Mouse (Mus musculus) C2C12 (cell line): Measurements from ENCODE around the gene Clrn2. TPM values are rescaled to one million over a fixed set of nuclear protein-coding genes. Genes with fewer than 3 reads are reported as not detected.

Source experiments
- H3K27me3 ChIP-seq: one replicate; pipeline ENCODE4 v1.6.1; 2011; ENCODE audit not compliant: control insufficient read depth, insufficient read depth, insufficient read length
- H3K36me3 ChIP-seq: one replicate; pipeline ENCODE4 v1.6.1; 2011; ENCODE audit not compliant: control insufficient read depth, insufficient read depth
- H3K4me3 ChIP-seq: one replicate; pipeline ENCODE4 v1.5.1; 2011; ENCODE audit warnings: mild to moderate bottlenecking, control low read depth; ENCODE audit not compliant: poor library complexity, insufficient read depth, severe bottlenecking
- H3K79me2 ChIP-seq: one replicate; pipeline ENCODE4 v1.6.1; 2011; ENCODE audit not compliant: control insufficient read depth, insufficient read depth
- H3K79me3 ChIP-seq: one replicate; pipeline ENCODE4 v1.6.1; 2011; ENCODE audit warnings: low read depth, control low read depth
- H3ac ChIP-seq: one replicate; pipeline ENCODE3; 2011; ENCODE audit warnings: low read depth; ENCODE audit not compliant: control insufficient read depth, insufficient read length
- CEBPB ChIP-seq: IDR thresholded peaks from one replicate; pipeline ENCODE4 v1.6.1; 2011; ENCODE audit warnings: low read depth, mild to moderate bottlenecking, control low read depth, moderate library complexity
- CTCF ChIP-seq: IDR thresholded peaks from one replicate; pipeline ENCODE4 v1.5.1; 2011; ENCODE audit not compliant: control insufficient read depth, insufficient read depth, insufficient read length
- FOSL1 ChIP-seq: IDR thresholded peaks from one replicate; pipeline ENCODE4 v1.8.0; 2011; ENCODE audit warnings: mild to moderate bottlenecking, low read length; ENCODE audit not compliant: poor library complexity, insufficient read depth, severe bottlenecking
- MAX ChIP-seq: IDR thresholded peaks from one replicate; pipeline ENCODE4 v1.6.1; 2011; ENCODE audit warnings: mild to moderate bottlenecking, control low read depth
- MYOD1 ChIP-seq: IDR thresholded peaks from one replicate; pipeline ENCODE4 v1.6.1; 2011; ENCODE audit warnings: low read depth; ENCODE audit not compliant: control insufficient read depth, insufficient read length
- MYOG ChIP-seq: IDR thresholded peaks from one replicate; pipeline ENCODE4 v1.6.1; 2011; ENCODE audit not compliant: control insufficient read depth, insufficient read length; ENCODE audit errors: extremely low read depth
- USF1 ChIP-seq: IDR thresholded peaks from one replicate; pipeline ENCODE4 v1.6.1; 2011; ENCODE audit warnings: low read depth, mild to moderate bottlenecking, control low read depth, moderate library complexity
- polyA plus RNA-seq: library from polyadenylated mRNA; unstranded; fragments of >200 nt; fragmentation: generic; extraction: Trizol; gene quantifications from one replicate; pipeline ENCODE4 v1.2.1, GENCODE M21; 2012; ENCODE audit warnings: missing spikeins

Clrn2 gene
- polyA plus RNA-seq, 1 experiment = not detected

- no peak overlapping the region for H3K4me3 ChIP-seq
- H3K36me3 ChIP-seq = no peaks in the 10 kb centered on the region
- TF ChIP-seq USF1 = no peak
- TF ChIP-seq CEBPB = no peak
- no peak for TF ChIP-seq CTCF
- no peak for TF ChIP-seq MYOD1
- TF ChIP-seq MAX = no peak
- no peak for TF ChIP-seq FOSL1
- TF ChIP-seq MYOG = no peak
- no peaks in the 10 kb centered on the region for H3K79me2 ChIP-seq
- H3K79me3 ChIP-seq = no peaks in the 10 kb centered on the region
- no peak overlapping the region for H3ac ChIP-seq
- no peaks in the 10 kb centered on the region for H3K27me3 ChIP-seq
These were observed 27.6 kb downstream of the Clrn2 start for GRCm38 (mm10) chr5:45481125-45481524.

GRCm38 (mm10) chr5:45482607-45483006 is 29.1 kb downstream of the Clrn2 start:
- Histone ChIP-seq H3ac (no peak overlapping the region), H3K79me2 (no peaks in the 10 kb centered on the region), H3K79me3 (no peaks in the 10 kb centered on the region), H3K27me3 (no peaks in the 10 kb centered on the region), H3K4me3 (no peak overlapping the region), H3K36me3 (no peaks in the 10 kb centered on the region)
- TF ChIP-seq MYOD1 (no peak), MYOG (no peak)

DNA sequence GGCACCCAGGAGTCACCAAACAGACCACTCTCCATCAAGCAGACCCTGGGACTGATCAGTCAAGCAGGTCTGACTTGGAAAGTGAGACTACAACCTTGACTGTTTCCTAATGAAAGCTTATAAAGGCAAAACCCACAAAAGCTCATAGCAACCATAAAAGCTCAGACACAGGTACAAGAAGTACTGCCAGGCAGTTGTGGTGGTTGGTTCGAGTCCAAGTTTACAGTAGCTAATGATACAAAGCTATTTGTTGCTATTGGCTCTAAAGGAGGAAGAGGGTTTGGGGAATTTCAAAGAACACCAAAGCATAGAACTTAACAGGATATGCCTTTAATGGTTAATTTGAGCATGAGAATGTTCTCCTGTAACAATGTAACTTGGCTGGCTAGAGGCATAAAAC is 30.1 kb downstream of the Clrn2 start:
- H3K79me2 ChIP-seq = no peaks in the 10 kb centered on the region
- no peaks in the 10 kb centered on the region for H3K27me3 ChIP-seq
- TF ChIP-seq MYOG (no peak), CTCF (no peak), MAX (no peak), FOSL1 (no peak), CEBPB (no peak), MYOD1 (no peak), USF1 (no peak)
- no peak overlapping the region for H3ac ChIP-seq
- no peak overlapping the region for H3K4me3 ChIP-seq
- H3K36me3 ChIP-seq = no peaks in the 10 kb centered on the region
- H3K79me3 ChIP-seq = no peaks in the 10 kb centered on the region

DNA sequence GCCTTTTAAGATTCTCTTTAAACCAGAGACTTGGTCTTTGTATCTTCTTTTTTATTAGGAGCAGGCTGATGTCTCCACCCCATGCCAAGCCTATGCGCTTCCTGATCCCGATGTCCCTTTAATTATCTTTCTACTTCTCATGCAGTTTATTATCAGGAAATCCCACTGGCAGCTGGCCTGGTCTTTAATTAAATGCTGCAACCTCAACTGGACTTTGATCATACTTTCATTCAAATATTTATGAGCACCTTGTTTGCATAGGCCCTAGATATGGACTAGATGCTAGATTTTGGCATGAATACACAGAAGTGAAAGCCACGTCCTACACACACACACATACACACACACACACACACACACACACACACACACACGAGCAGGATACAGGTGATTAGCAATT is 38.2 kb downstream of the Clrn2 start:
- Histone ChIP-seq H3K4me3 (no peak overlapping the region), H3K27me3 (no peaks in the 10 kb centered on the region), H3K36me3 (peaks cover 16% of the 10 kb centered on the region), H3K79me2 (peaks cover 34% of the 10 kb centered on the region), H3ac (no peak overlapping the region), H3K79me3 (peaks cover 16% of the 10 kb centered on the region)
- no peak for TF ChIP-seq CEBPB
- no peak for TF ChIP-seq MYOD1
- no peak for TF ChIP-seq MYOG
- no peak for TF ChIP-seq MAX
- TF ChIP-seq USF1 = no peak
- TF ChIP-seq FOSL1 = no peak
- TF ChIP-seq CTCF = no peak

DNA sequence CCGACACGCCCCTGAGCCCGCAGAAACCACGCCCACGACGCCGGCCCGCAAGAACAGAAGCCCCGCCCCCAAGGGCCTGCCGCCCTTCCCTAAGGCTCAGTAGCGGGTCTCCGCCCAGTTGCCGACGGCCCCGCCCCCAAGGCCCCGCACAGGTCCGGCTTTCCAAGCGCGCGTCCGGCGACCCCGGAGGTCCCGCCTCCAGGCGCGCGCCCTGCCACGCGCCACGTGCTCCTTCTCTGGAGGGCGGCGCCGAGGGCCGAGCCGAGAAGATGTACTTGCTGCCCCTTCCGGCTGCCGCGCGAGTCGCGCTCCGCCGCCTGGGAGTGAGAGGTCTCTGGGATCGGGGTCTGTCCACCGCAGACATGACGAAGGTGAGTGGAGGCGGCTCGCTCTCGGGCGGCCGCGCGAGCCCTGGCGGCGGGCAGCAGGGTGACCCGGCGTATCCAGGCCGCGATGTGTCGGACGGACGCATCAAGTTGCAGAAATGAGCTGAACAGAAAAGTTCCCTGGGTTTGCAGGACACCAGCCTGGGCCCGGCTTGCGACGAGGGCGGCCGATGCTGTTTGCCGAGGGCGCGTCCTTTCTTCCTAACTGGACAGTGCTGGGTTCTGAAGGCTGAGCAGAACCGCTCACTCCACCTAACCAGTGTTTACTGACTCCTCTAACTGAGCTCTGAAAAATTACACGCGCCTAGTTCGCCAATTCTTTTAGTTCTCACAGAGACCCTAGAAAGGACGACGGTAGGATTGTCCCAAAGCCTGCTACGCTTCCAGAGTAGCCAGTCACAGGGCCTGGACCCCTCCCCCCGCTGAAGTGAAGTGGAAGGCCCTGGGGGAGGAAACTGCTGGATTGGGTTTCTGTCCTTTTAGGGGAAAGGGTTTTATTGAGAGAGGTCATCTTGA is 39.9 kb downstream of the Clrn2 start, which contains the start of gene Lap3:
Gene Lap3 (plus strand): TSS at position 184 of the 902 bp plus-strand sequence.
- Histone ChIP-seq H3K4me3 (peak within 1 kb of the TSS; percentile 61), H3K79me3 (peaks cover 16% of the 10 kb centered on the region), H3K79me2 (peaks cover 44% of the 10 kb centered on the region), H3K36me3 (peaks cover 32% of the 10 kb centered on the region), H3ac (peak within 1 kb of the TSS; percentile 81), H3K27me3 (no peaks in the 10 kb centered on the region)
- TF ChIP-seq MAX (peak; percentile 69), USF1 (peak; percentile 77), MYOG (no peak), CTCF (peak; percentile 9), CEBPB (no peak)
